Mouse (Mus musculus): ENCODE measurements around the gene Fgg. TPM values are rescaled to one million over a fixed set of nuclear protein-coding genes. Genes with fewer than 3 reads are reported as not detected.

Gene Fgg
- polyA plus RNA-seq, 1 experiment from 2014 or later, result 0.95 TPM

- no peaks in the 10 kb centered on the region for H3K27me3 ChIP-seq (ENCODE audit: control insufficient read depth, insufficient read depth, low read length)
- H3K4me3 ChIP-seq (ENCODE audit: low read depth, low read length), result no peak overlapping the region
- H3K27ac ChIP-seq (ENCODE audit: low read length), result no peak overlapping the region
- H3K9ac ChIP-seq (replicated peaks; ENCODE audit: low read depth, low read length), result no peak overlapping the region
- H3K4me1 ChIP-seq (ENCODE audit: control insufficient read depth, insufficient read depth, low read length), result no peaks in the 10 kb centered on the region
- WGBS, result 58% methylated on average over 13 of the region's 13 CpGs
- no peak for ATAC-seq (ENCODE audit: insufficient number of reproducible peaks, insufficient read depth, low FRiP score, low read depth)
- H3K36me3 ChIP-seq (ENCODE audit: control insufficient read depth, insufficient read depth, low read length), result no peaks in the 10 kb centered on the region
- no peaks in the 10 kb centered on the region for H3K9me3 ChIP-seq (ENCODE audit: control insufficient read depth, low read depth, low read length)
- H3K4me2 ChIP-seq (replicated peaks; ENCODE audit: low read depth, low read length), result no peak overlapping the region
Measured at GRCm38 (mm10) chr3:83032746-83033308, 25.3 kb downstream of the Fgg start.

- no peak overlapping the region for H3K4me3 ChIP-seq (ENCODE audit: low read depth, low read length)
- 82% methylated on average over 8 of the region's 8 CpGs for WGBS
- no peaks in the 10 kb centered on the region for H3K27me3 ChIP-seq (ENCODE audit: control insufficient read depth, insufficient read depth, low read length)
- H3K9ac ChIP-seq (replicated peaks; ENCODE audit: low read depth, low read length), result no peak overlapping the region
- ATAC-seq (ENCODE audit: insufficient number of reproducible peaks, insufficient read depth, low FRiP score, low read depth), result no peak
- H3K4me2 ChIP-seq (replicated peaks; ENCODE audit: low read depth, low read length), result no peak overlapping the region
- H3K4me1 ChIP-seq (ENCODE audit: control insufficient read depth, insufficient read depth, low read length), result no peaks in the 10 kb centered on the region
- no peak overlapping the region for H3K27ac ChIP-seq (ENCODE audit: low read length)
- no peaks in the 10 kb centered on the region for H3K36me3 ChIP-seq (ENCODE audit: control insufficient read depth, insufficient read depth, low read length)
- H3K9me3 ChIP-seq (ENCODE audit: control insufficient read depth, low read depth, low read length), result no peaks in the 10 kb centered on the region
Measured at GRCm38 (mm10) chr3:83033801-83034200, 26.3 kb downstream of the Fgg start.

GRCm38 (mm10) chr3:83038865-83039264 is 31.3 kb downstream of the Fgg start:
- no peaks in the 10 kb centered on the region for H3K4me1 ChIP-seq (ENCODE audit: control insufficient read depth, insufficient read depth, low read length)
- no peak overlapping the region for H3K27ac ChIP-seq (ENCODE audit: low read length)
- no peaks in the 10 kb centered on the region for H3K27me3 ChIP-seq (ENCODE audit: control insufficient read depth, insufficient read depth, low read length)
- no peak for ATAC-seq (ENCODE audit: insufficient number of reproducible peaks, insufficient read depth, low FRiP score, low read depth)
- H3K9ac ChIP-seq (replicated peaks; ENCODE audit: low read depth, low read length), result no peak overlapping the region
- 60% methylated on average over 2 of the region's 2 CpGs for WGBS
- no peaks in the 10 kb centered on the region for H3K36me3 ChIP-seq (ENCODE audit: control insufficient read depth, insufficient read depth, low read length)
- H3K4me2 ChIP-seq (replicated peaks; ENCODE audit: low read depth, low read length), result no peak overlapping the region
- H3K4me3 ChIP-seq (ENCODE audit: low read depth, low read length), result no peak overlapping the region
- H3K9me3 ChIP-seq (ENCODE audit: control insufficient read depth, low read depth, low read length), result no peaks in the 10 kb centered on the region

GRCm38 (mm10) chr3:83039666-83040065 is 32.1 kb downstream of the Fgg start:
- Histone ChIP-seq H3K4me3 (ENCODE audit: low read depth, low read length) (no peak overlapping the region), H3K4me2 (replicated peaks; ENCODE audit: low read depth, low read length) (no peak overlapping the region), H3K27me3 (ENCODE audit: control insufficient read depth, insufficient read depth, low read length) (no peaks in the 10 kb centered on the region), H3K27ac (ENCODE audit: low read length) (no peak overlapping the region), H3K9ac (replicated peaks; ENCODE audit: low read depth, low read length) (no peak overlapping the region), H3K9me3 (ENCODE audit: control insufficient read depth, low read depth, low read length) (no peaks in the 10 kb centered on the region), H3K36me3 (ENCODE audit: control insufficient read depth, insufficient read depth, low read length) (no peaks in the 10 kb centered on the region), H3K4me1 (ENCODE audit: control insufficient read depth, insufficient read depth, low read length) (no peaks in the 10 kb centered on the region)
- no peak for ATAC-seq (ENCODE audit: insufficient number of reproducible peaks, insufficient read depth, low FRiP score, low read depth)
- WGBS, result 62% methylated on average over 4 of the region's 4 CpGs

GRCm38 (mm10) chr3:83042451-83042850 is 34.9 kb downstream of the Fgg start:
- H3K27ac ChIP-seq (ENCODE audit: low read length), result no peak overlapping the region
- 86% methylated on average over 5 of the region's 5 CpGs for WGBS
- no peak overlapping the region for H3K9ac ChIP-seq (replicated peaks; ENCODE audit: low read depth, low read length)
- no peak overlapping the region for H3K4me2 ChIP-seq (replicated peaks; ENCODE audit: low read depth, low read length)
- no peak for ATAC-seq (ENCODE audit: insufficient number of reproducible peaks, insufficient read depth, low FRiP score, low read depth)
- no peaks in the 10 kb centered on the region for H3K36me3 ChIP-seq (ENCODE audit: control insufficient read depth, insufficient read depth, low read length)
- no peaks in the 10 kb centered on the region for H3K4me1 ChIP-seq (ENCODE audit: control insufficient read depth, insufficient read depth, low read length)
- no peaks in the 10 kb centered on the region for H3K9me3 ChIP-seq (ENCODE audit: control insufficient read depth, low read depth, low read length)
- no peaks in the 10 kb centered on the region for H3K27me3 ChIP-seq (ENCODE audit: control insufficient read depth, insufficient read depth, low read length)
- no peak overlapping the region for H3K4me3 ChIP-seq (ENCODE audit: low read depth, low read length)

- WGBS, result 85% methylated on average over 11 of the region's 11 CpGs
- H3K4me3 ChIP-seq (ENCODE audit: low read depth, low read length), result no peak overlapping the region
- no peak overlapping the region for H3K9ac ChIP-seq (replicated peaks; ENCODE audit: low read depth, low read length)
- no peaks in the 10 kb centered on the region for H3K36me3 ChIP-seq (ENCODE audit: control insufficient read depth, insufficient read depth, low read length)
- no peaks in the 10 kb centered on the region for H3K27me3 ChIP-seq (ENCODE audit: control insufficient read depth, insufficient read depth, low read length)
- no peak overlapping the region for H3K4me2 ChIP-seq (replicated peaks; ENCODE audit: low read depth, low read length)
- H3K27ac ChIP-seq (ENCODE audit: low read length), result no peak overlapping the region
- no peaks in the 10 kb centered on the region for H3K4me1 ChIP-seq (ENCODE audit: control insufficient read depth, insufficient read depth, low read length)
- no peaks in the 10 kb centered on the region for H3K9me3 ChIP-seq (ENCODE audit: control insufficient read depth, low read depth, low read length)
- ATAC-seq (ENCODE audit: insufficient number of reproducible peaks, insufficient read depth, low FRiP score, low read depth), result no peak
Measured at GRCm38 (mm10) chr3:83046649-83047048, 39.1 kb downstream of the Fgg start.

- H3K9me3 ChIP-seq (ENCODE audit: control insufficient read depth, low read depth, low read length), result no peaks in the 10 kb centered on the region
- 74% methylated on average over 8 of the region's 8 CpGs for WGBS
- ATAC-seq (ENCODE audit: insufficient number of reproducible peaks, insufficient read depth, low FRiP score, low read depth), result no peak
- H3K4me2 ChIP-seq (replicated peaks; ENCODE audit: low read depth, low read length), result no peak within 1 kb of the TSS
- H3K9ac ChIP-seq (replicated peaks; ENCODE audit: low read depth, low read length), result no peak within 1 kb of the TSS
- no peak within 1 kb of the TSS for H3K27ac ChIP-seq (ENCODE audit: low read length)
- no peaks in the 10 kb centered on the region for H3K27me3 ChIP-seq (ENCODE audit: control insufficient read depth, insufficient read depth, low read length)
- no peaks in the 10 kb centered on the region for H3K36me3 ChIP-seq (ENCODE audit: control insufficient read depth, insufficient read depth, low read length)
- H3K4me3 ChIP-seq (ENCODE audit: low read depth, low read length), result no peak within 1 kb of the TSS
- H3K4me1 ChIP-seq (ENCODE audit: control insufficient read depth, insufficient read depth, low read length), result no peaks in the 10 kb centered on the region
Measured at GRCm38 (mm10) chr3:83049680-83050079, 42.2 kb downstream of the Fgg start, which contains the start of gene Fgb. Gene Fgb, minus strand, starts transcription at chr3:83049863.

GRCm38 (mm10) chr3:83050661-83051060 is 43.1 kb downstream of the Fgg start:
- Histone ChIP-seq H3K9ac (replicated peaks; ENCODE audit: low read depth, low read length) (no peak overlapping the region), H3K27ac (ENCODE audit: low read length) (no peak overlapping the region), H3K36me3 (ENCODE audit: control insufficient read depth, insufficient read depth, low read length) (no peaks in the 10 kb centered on the region), H3K4me1 (ENCODE audit: control insufficient read depth, insufficient read depth, low read length) (no peaks in the 10 kb centered on the region), H3K4me2 (replicated peaks; ENCODE audit: low read depth, low read length) (no peak overlapping the region), H3K4me3 (ENCODE audit: low read depth, low read length) (no peak overlapping the region), H3K9me3 (ENCODE audit: control insufficient read depth, low read depth, low read length) (no peaks in the 10 kb centered on the region), H3K27me3 (ENCODE audit: control insufficient read depth, insufficient read depth, low read length) (no peaks in the 10 kb centered on the region)
- ATAC-seq (ENCODE audit: insufficient number of reproducible peaks, insufficient read depth, low FRiP score, low read depth), result no peak
- 71% methylated on average over 5 of the region's 5 CpGs for WGBS

- H3K4me3 ChIP-seq (ENCODE audit: low read depth, low read length), result no peak overlapping the region
- H3K36me3 ChIP-seq (ENCODE audit: control insufficient read depth, insufficient read depth, low read length), result no peaks in the 10 kb centered on the region; the same call in 1 of the 2 replicates
- no peak overlapping the region for H3K27ac ChIP-seq (ENCODE audit: low read length)
- no peaks in the 10 kb centered on the region for H3K27me3 ChIP-seq (ENCODE audit: control insufficient read depth, insufficient read depth, low read length)
- H3K9ac ChIP-seq (replicated peaks; ENCODE audit: low read depth, low read length), result no peak overlapping the region
- peaks cover 9% of the 10 kb centered on the region; the same call in 1 of the 2 replicates for H3K4me1 ChIP-seq (ENCODE audit: control insufficient read depth, insufficient read depth, low read length)
- ATAC-seq (ENCODE audit: insufficient number of reproducible peaks, insufficient read depth, low FRiP score, low read depth), result no peak
- H3K9me3 ChIP-seq (ENCODE audit: control insufficient read depth, low read depth, low read length), result no peaks in the 10 kb centered on the region
- no peak overlapping the region for H3K4me2 ChIP-seq (replicated peaks; ENCODE audit: low read depth, low read length)
- 80% methylated on average over 5 of the region's 5 CpGs for WGBS
Measured at GRCm38 (mm10) chr3:83052102-83052501, 44.6 kb downstream of the Fgg start.
